Mouse (Mus musculus) kidney, embryonic 15.5 days (tissue): Measurements from ENCODE around the gene 4930578G10Rik. TPM values are rescaled to one million over a fixed set of nuclear protein-coding genes. Genes with fewer than 3 reads are reported as not detected.
"Not testable (repeated sequence)": the region's sequence is repeated elsewhere in the genome, so short reads cannot be mapped to it uniquely, and the experiment has no call there.

Source experiments
- ATAC-seq: fragments of 200-750 bp; cut with Nextera tagmentation; replicated peaks from 2 replicates; pipeline ENCODE4 v1.8.0; 2017; ENCODE audit warnings: moderate TSS enrichment; ENCODE audit not compliant: low FRiP score
- H3K27ac ChIP-seq: fragments of 300-500 bp; sonication (generic); 2 replicates; pipeline ENCODE4 v1.5.1; 2015; ENCODE audit warnings: mild to moderate bottlenecking, inconsistent platforms
- H3K27me3 ChIP-seq: fragments of 300-500 bp; sonication (generic); 2 replicates; pipeline ENCODE4 v1.6.1; 2015; ENCODE audit warnings: inconsistent platforms
- H3K36me3 ChIP-seq: fragments of 300-500 bp; sonication (generic); 2 replicates; pipeline ENCODE4 v1.6.1; 2015; ENCODE audit warnings: inconsistent platforms
- H3K4me1 ChIP-seq: fragments of 300-500 bp; sonication (generic); 2 replicates; pipeline ENCODE4 v1.6.1; 2015; ENCODE audit warnings: inconsistent platforms
- H3K4me2 ChIP-seq: fragments of 300-500 bp; sonication (generic); 2 replicates; pipeline ENCODE4 v1.6.1; 2015; ENCODE audit warnings: moderate library complexity, mild to moderate bottlenecking, inconsistent platforms
- H3K4me3 ChIP-seq: fragments of 300-500 bp; sonication (generic); replicated peaks from 2 replicates; pipeline ENCODE4 v1.5.1; 2015; ENCODE audit warnings: mild to moderate bottlenecking, inconsistent platforms
- H3K9ac ChIP-seq: fragments of 300-500 bp; sonication (generic); 2 replicates; pipeline ENCODE4 v1.6.1; 2015; ENCODE audit warnings: mild to moderate bottlenecking, inconsistent platforms
- H3K9me3 ChIP-seq: fragments of 300-500 bp; sonication (generic); replicated peaks from 2 replicates; pipeline ENCODE4 v1.6.1; 2016; ENCODE audit warnings: inconsistent platforms
- WGBS: fragments of 180-500 bp; shearing (Covaris S2); methylation state at CpG from one replicate; pipeline ENCODE4 v1.1.7; 2015; ENCODE audit warnings: mixed read lengths; 5-methylcytosine and 5-hydroxymethylcytosine counted together
- polyA plus RNA-seq: library from polyadenylated mRNA; unstranded; fragments of >200 nt; fragmentation: Nextera tagmentation; extraction: Ambion mirVana; gene quantifications from 2 replicates; pipeline ENCODE4 v1.2.1, GENCODE M21; 2015

4930578G10Rik gene
- polyA plus RNA-seq = not detected in 2 replicates

DNA sequence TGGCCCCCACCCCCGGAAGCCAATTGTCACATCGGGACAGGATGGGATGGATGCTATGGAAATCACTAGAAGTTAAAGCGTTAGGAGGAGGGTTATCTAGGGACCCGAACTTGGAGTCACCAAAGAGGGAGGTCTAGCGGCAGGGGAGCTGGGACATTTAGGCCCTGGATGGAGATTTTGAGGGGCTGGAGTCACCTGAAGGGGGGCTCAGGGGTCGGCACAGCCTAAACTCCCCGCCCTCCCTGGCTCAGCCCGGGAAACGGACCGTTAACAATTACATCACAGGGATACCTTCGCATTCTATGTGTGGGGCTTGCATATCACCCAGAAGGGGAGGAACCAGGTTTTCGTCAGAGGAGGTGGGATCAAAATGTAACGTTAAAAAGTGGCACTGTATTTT, at the start of gene 4930578G10Rik:
4930578G10Rik (plus strand) TSS at position 301 of the 400 bp plus-strand sequence.
- no CpG with 5 or more reads among the region's 13 CpGs for WGBS
- H3K4me2 ChIP-seq = not testable (repeated sequence)

DNA sequence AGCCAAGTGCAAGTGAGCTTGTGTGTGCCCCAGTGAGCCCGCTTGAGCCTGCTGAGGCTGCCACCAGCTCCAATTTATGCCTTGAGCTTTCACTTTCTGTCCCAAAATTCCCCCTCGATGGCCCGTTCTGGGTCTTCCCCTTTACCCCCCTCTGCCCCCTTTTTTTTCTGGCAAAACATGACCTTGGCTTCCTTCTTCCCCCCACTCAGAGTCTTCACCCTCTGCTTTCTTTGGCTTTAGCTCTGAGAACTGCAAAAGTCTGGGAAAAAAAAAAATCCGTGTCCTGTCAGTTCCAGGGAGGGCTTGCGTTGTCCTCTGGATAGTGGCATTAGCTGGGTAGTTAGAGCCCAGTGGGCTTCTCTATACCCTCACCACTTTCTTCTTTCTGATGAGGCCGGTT, 21.1 kb downstream of the 4930578G10Rik start, which contains the start of gene Ccl19:
Ccl19 (minus strand) TSS at position 101 of the 400 bp plus-strand sequence.
- not testable (repeated sequence) for H3K36me3 ChIP-seq, H3K27ac ChIP-seq, H3K4me1 ChIP-seq, ATAC-seq, H3K4me3 ChIP-seq, H3K4me2 ChIP-seq, H3K27me3 ChIP-seq, H3K9ac ChIP-seq, H3K9me3 ChIP-seq
- WGBS = no CpG with 5 or more reads among the region's 6 CpGs

More for the DNA sequence above, at the start of gene 4930578G10Rik:
- not testable (repeated sequence) for H3K4me1 ChIP-seq, H3K4me3 ChIP-seq, H3K27ac ChIP-seq, H3K36me3 ChIP-seq, ATAC-seq, H3K9me3 ChIP-seq, H3K27me3 ChIP-seq, H3K9ac ChIP-seq

DNA sequence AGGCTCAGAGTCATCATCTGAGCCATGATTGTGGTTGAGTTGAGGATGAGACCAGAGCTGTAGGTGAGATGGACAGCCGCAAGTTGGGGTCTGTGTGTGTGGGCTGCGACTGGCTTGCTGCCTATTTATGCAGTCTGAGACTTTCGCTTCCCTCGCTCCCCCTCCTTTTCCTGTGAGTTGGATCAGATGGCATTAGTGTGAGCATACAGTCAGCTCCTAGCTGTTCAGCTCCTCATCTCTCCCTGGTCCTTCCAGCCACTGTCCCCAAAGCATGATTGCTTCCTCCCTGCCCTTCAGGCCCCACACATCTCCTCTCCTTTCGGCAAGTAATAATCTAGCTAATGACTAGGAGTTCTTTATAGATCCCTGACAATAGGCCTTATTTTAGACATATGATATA, 38.5 kb downstream of the 4930578G10Rik start, which contains the start of gene Ccl21a:
Ccl21a (minus strand) TSS at position 101 of the 400 bp plus-strand sequence.
- H3K27me3 ChIP-seq, H3K36me3 ChIP-seq, H3K4me3 ChIP-seq, ATAC-seq, H3K9me3 ChIP-seq, H3K9ac ChIP-seq, H3K4me2 ChIP-seq, H3K4me1 ChIP-seq, H3K27ac ChIP-seq: not testable (repeated sequence)
- WGBS = no CpG with 5 or more reads among the region's 5 CpGs

DNA sequence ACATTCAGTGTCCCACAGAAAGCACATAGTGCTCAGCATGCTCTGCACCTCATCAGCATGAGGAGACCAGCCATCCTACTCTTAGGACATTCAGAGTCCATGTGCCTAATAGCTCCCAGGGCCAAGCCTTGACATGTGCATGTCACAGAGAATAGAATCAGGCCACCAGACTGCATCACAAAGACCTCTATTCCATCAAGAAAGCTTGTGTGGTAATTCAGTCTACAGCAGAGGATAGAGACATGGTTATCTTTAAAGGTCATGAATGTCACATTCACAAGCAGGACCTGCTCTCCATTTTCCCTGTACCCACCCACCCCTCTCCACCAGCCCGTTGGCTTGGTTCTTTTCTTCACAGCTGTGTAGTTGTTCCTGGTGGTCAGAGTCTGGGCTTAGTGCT, 118.4 kb downstream of the 4930578G10Rik start, which contains the start of gene Fam205a1:
Fam205a1 (minus strand) TSS at position 101 of the 400 bp plus-strand sequence.
- not testable (repeated sequence) for H3K9me3 ChIP-seq, H3K4me2 ChIP-seq, H3K9ac ChIP-seq, ATAC-seq, H3K4me3 ChIP-seq, H3K36me3 ChIP-seq, H3K4me1 ChIP-seq, H3K27me3 ChIP-seq, H3K27ac ChIP-seq
- no CpG with 5 or more reads among the region's 1 CpGs for WGBS

DNA sequence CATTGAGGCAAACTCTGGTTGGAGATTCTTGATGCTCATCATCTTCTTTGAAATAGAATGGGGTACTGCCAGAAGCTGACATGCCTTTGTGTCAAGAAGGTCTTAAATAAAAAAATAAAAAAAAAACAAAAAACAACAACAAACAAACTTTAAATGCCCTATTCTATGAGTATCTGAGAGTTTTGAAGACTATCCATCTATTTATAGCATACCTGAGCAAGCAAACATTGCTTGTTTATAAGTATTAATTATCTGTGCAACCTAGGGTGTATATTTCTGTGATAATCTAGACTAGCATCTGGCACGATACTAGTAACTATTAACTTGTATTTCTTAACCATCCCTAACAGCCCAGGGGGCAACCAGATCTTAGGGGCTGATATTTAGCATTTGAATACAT, 121.3 kb downstream of the 4930578G10Rik start, which contains the start of gene Gm12394:
Gm12394 (minus strand) TSS at position 101 of the 400 bp plus-strand sequence.
- not testable (repeated sequence) for H3K4me1 ChIP-seq, H3K4me2 ChIP-seq, H3K27ac ChIP-seq, H3K36me3 ChIP-seq, H3K27me3 ChIP-seq, H3K9me3 ChIP-seq, ATAC-seq, H3K4me3 ChIP-seq, H3K9ac ChIP-seq
- 72% methylated on average over 1 of the region's 1 CpGs for WGBS

DNA sequence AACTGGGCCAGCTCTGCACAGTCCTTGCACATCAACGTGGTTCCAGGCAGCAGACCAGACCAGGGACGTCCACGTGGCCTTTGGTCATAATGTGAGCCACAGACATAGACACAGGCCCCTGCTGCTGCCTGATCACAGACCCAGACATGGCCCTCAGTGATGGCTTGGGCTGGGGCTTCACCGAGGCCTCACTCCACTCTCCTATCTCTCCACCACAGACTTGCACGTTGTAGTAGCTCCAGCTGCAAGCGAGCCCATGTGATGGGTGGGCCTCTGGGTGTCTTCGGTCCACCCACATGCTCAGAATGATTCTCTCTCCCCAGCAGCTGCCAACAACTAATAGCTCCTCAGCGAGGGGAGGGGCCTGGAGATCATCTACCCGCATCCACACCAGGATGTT, 125.1 kb downstream of the 4930578G10Rik start:
- H3K36me3 ChIP-seq, H3K27me3 ChIP-seq: not testable (repeated sequence)

DNA sequence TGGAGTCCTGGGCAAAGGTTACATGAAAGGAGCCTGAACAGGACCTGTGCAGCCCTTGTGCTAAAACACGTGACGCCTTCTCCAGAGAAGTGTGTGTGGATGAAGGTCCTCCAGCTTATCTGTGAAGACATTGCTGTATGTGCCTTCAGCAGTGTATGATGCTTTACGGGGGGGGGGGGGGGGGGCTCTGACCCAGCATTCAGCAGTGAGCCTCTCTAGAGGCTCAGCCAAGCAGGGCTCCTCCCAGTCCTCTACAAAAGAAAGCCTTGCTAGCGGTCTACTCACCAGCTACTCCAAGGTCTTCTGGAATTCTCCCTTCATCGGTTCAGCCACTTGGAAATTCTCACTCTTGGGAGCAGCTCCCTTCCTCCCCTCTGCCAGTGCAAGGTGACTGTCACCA, 128.1 kb downstream of the 4930578G10Rik start:
- H3K27ac ChIP-seq, ATAC-seq, H3K9me3 ChIP-seq, H3K27me3 ChIP-seq, H3K9ac ChIP-seq, H3K4me3 ChIP-seq, H3K36me3 ChIP-seq, H3K4me1 ChIP-seq, H3K4me2 ChIP-seq: not testable (repeated sequence)
- WGBS = 79% methylated on average over 5 of the region's 5 CpGs

More for the DNA sequence above, 125.1 kb downstream of the 4930578G10Rik start:
- H3K9me3 ChIP-seq, H3K4me1 ChIP-seq, H3K4me3 ChIP-seq, ATAC-seq, H3K9ac ChIP-seq, H3K4me2 ChIP-seq, H3K27ac ChIP-seq: not testable (repeated sequence)
- 82% methylated on average over 9 of the region's 9 CpGs for WGBS

DNA sequence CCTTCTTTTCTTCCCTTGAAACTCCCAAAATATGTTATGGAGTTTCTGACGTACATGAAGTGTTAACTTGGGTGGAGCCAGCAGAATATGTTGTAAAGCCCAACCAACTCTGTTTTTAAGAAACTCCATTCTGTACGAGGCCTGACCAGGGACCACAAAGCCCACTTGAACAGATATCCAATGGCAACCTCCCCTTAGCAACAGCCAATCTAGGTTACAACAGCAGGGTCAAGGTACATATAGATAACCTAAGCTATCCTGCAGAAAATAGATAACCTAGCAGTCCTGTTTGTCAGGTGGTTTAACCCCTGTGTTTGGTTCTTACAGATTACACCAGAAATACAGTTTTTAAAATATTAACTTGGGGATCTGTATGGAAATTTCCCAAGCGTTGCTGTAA, 132.0 kb downstream of the 4930578G10Rik start:
- Histone ChIP-seq H3K36me3 (no peaks in the 10 kb centered on the region), H3K4me1 (no peaks in the 10 kb centered on the region), H3K27me3 (no peaks in the 10 kb centered on the region), H3K4me2 (no peak overlapping the region), H3K9ac (no peak overlapping the region), H3K27ac (no peak overlapping the region), H3K4me3 (no peak overlapping the region), H3K9me3 (no peaks in the 10 kb centered on the region)
- no peak for ATAC-seq
- WGBS = 63% methylated on average over 3 of the region's 3 CpGs

DNA sequence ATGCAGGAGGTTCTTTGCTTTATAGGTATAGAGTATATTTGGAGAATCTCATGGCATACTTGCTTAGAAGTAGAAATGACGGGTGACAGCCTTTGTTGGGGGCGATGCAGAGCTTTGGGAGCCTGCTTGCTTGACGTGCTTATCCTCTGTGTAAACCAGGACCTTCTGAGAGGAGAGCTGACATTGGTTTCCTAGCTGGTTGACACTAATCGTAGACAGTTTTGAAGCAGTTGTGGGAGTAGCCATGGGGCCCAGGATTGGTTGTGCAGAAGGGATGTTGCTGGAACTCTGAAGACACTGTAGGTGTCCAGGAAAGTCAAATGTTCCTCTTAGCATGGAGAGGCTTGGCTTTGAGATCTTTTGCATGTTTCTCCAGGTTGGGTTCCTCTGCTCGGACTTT, 132.8 kb downstream of the 4930578G10Rik start:
- WGBS = 88% methylated on average over 5 of the region's 5 CpGs
- Histone ChIP-seq H3K27me3 (no peaks in the 10 kb centered on the region), H3K9me3 (no peaks in the 10 kb centered on the region), H3K4me3 (no peak overlapping the region), H3K36me3 (no peaks in the 10 kb centered on the region), H3K27ac (no peak overlapping the region), H3K9ac (no peak overlapping the region), H3K4me2 (no peak overlapping the region), H3K4me1 (no peaks in the 10 kb centered on the region)
- ATAC-seq = no peak

DNA sequence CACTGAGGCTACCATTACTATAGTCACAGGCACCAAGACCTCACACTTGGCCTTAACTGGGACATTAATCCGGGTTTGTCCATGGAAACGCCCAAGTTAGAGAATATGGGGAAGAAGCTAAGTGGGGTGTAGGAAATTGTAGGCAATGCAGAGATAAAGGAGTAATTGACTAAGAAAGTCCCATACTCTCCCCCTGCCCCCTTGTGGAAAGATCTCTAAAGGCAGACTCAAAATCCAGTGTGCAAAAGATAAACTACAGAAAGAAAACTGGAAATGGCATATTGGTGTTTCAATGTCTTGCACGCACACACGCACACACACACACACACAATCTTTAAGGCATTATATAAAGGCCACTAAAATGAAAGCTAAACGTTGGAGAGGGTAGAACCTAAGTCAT, 135.4 kb downstream of the 4930578G10Rik start:
- no peak overlapping the region for H3K4me2 ChIP-seq
- no peak overlapping the region for H3K4me3 ChIP-seq
- H3K4me1 ChIP-seq = no peaks in the 10 kb centered on the region
- ATAC-seq = no peak
- WGBS = 83% methylated on average over 5 of the region's 5 CpGs
- H3K9ac ChIP-seq = no peak overlapping the region
- no peak overlapping the region for H3K27ac ChIP-seq
- H3K27me3 ChIP-seq = no peaks in the 10 kb centered on the region
- H3K9me3 ChIP-seq = no peaks in the 10 kb centered on the region
- no peaks in the 10 kb centered on the region for H3K36me3 ChIP-seq

DNA sequence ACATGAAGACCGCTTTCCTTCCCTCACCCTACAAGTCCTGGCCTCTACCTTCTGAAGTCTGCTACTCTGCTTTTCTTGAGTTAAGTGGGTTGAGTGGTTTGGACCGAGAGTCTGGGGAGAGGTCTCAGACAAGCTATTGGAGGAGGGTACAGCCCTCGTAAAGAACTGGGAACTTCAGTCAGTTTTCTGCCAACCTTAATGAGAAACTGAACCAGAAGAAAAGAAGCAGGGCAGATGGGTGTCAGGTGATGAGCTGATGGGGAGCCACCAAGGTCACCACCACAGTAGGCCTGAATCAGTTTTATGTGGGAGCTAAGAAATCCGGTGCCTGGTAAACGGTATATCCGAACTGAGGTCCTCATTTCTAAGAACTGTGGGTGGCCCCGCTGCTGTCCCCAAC, 136.8 kb downstream of the 4930578G10Rik start:
- Histone ChIP-seq H3K36me3 (no peaks in the 10 kb centered on the region), H3K9me3 (no peaks in the 10 kb centered on the region), H3K9ac (no peak overlapping the region), H3K4me3 (no peak overlapping the region), H3K27ac (no peak overlapping the region), H3K4me2 (no peak overlapping the region), H3K27me3 (no peaks in the 10 kb centered on the region), H3K4me1 (no peaks in the 10 kb centered on the region)
- no peak for ATAC-seq
- WGBS = 92% methylated on average over 7 of the region's 7 CpGs

DNA sequence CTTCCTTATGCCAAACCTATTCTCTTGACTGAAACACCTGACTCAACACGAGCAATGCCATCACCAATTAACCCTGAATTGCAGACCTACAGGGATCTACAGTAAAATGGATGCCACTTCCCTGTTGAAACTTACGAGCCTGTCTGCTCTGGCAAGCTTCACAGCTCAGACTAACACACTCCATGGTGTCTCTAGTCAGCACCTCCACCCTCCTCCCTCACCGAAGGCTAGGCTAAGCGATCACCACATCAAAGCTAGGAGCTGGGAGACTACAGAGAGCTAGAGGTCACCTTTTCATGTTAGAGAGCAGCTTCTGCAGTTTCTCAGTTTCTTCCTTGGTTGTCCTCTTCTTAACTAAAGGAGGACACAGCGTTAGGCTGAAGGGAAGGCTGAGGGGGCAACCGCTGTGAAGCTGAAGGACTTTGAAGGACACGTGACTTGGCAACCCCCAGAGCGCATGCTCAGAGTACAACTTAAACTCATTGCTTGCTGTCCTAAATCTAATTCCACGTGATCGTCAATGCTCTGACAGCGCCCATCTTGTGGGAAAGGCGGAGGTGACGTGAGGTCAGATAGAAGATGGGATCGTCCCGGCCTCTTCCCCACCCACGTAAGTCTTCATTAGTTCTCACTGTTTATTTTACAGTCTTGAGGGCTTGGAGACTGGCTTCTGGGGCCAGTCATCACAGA, 137.5 kb downstream of the 4930578G10Rik start:
- H3K4me2 ChIP-seq = no peak overlapping the region
- no peaks in the 10 kb centered on the region for H3K4me1 ChIP-seq
- no peak overlapping the region for H3K27ac ChIP-seq
- no peak overlapping the region for H3K4me3 ChIP-seq
- ATAC-seq = no peak
- no peak overlapping the region for H3K9ac ChIP-seq
- no peaks in the 10 kb centered on the region for H3K27me3 ChIP-seq
- H3K36me3 ChIP-seq = no peaks in the 10 kb centered on the region
- WGBS = 70% methylated on average over 16 of the region's 16 CpGs
- H3K9me3 ChIP-seq = no peaks in the 10 kb centered on the region

DNA sequence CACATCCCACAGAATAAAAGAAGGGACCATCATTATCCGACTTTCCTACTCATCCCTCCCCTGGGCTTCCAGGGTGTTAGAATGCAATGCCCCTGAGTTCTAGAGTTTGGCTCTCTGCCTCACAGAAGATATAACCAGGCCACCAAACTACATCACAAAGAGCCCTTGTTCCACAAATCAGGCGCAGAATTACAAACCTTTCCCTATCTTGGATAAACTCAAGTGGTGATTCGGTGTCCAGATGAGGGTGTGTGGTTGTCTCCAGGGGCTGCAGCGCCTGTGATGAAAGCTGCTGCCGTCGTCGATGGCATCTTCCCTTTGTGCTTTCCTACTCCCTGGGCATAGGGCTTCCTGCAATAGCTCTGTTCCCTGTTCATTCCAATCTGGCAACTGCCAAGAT, 138.8 kb downstream of the 4930578G10Rik start, which contains the start of gene Fam205c:
Fam205c (minus strand) TSS at position 101 of the 400 bp plus-strand sequence.
- no peaks in the 10 kb centered on the region for H3K36me3 ChIP-seq
- H3K4me3 ChIP-seq = no peak within 1 kb of the TSS
- no peaks in the 10 kb centered on the region for H3K4me1 ChIP-seq
- no peak within 1 kb of the TSS for H3K9ac ChIP-seq
- H3K9me3 ChIP-seq = no peaks in the 10 kb centered on the region
- H3K27ac ChIP-seq = no peak within 1 kb of the TSS
- no peak for ATAC-seq
- H3K27me3 ChIP-seq = no peaks in the 10 kb centered on the region
- no peak within 1 kb of the TSS for H3K4me2 ChIP-seq
- WGBS = 88% methylated on average over 7 of the region's 7 CpGs
